Mouse (Mus musculus): Measurements from ENCODE around the gene Mpz. TPM values are rescaled to one million over a fixed set of nuclear protein-coding genes. Genes with fewer than 3 reads are reported as not detected.

Mpz gene
- total and polyA plus RNA-seq, 2 experiments from 2014 or later = 0.49 to 0.63 TPM

DNA sequence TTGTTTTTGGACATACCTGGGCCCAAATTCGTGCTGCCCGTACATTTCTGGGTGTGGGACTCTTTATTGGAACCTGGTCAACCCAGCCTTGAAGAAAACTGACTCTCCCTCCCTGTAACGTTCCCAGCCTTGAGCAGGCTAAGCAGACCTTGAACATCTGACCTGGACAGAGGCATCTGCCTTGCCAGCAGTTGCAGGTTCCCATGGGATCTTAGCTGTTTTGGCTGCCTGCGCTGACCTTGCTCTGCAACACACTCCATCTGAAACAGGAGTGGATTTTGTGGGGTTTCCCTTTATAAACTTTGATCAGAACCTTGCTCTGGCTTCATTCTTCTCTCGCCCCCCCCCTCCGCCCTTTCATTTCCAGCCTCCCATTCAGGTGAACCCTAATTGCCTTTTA is 45.3 kb upstream of the Mpz start:
- Histone ChIP-seq H3K36me3 (ENCODE audit: insufficient read depth, low read length) (no peaks in the 10 kb centered on the region), H3K27me3 (ENCODE audit: insufficient read depth, low read length) (no peaks in the 10 kb centered on the region), H3K9me3 (ENCODE audit: low read length) (no peaks in the 10 kb centered on the region), H3K9ac (replicated peaks; ENCODE audit: low read length, poor library complexity, severe bottlenecking) (no peak overlapping the region), H3K4me3 (ENCODE audit: low read depth, low read length) (no peak overlapping the region), H3K4me2 (ENCODE audit: low read depth, low read length, poor library complexity, severe bottlenecking) (no peak overlapping the region), H3K4me1 (ENCODE audit: insufficient read depth, low read length) (no peaks in the 10 kb centered on the region), H3K27ac (ENCODE audit: low read depth, low read length) (no peak overlapping the region)
- TF ChIP-seq CTCF (IDR thresholded peaks at IDR 0.05) = no peak
- 76% methylated on average over 6 of the region's 6 CpGs for WGBS
- ATAC-seq (ENCODE audit: low FRiP score) (no peak), DNase-seq (ENCODE audit: low spot score) (no peak)

DNA sequence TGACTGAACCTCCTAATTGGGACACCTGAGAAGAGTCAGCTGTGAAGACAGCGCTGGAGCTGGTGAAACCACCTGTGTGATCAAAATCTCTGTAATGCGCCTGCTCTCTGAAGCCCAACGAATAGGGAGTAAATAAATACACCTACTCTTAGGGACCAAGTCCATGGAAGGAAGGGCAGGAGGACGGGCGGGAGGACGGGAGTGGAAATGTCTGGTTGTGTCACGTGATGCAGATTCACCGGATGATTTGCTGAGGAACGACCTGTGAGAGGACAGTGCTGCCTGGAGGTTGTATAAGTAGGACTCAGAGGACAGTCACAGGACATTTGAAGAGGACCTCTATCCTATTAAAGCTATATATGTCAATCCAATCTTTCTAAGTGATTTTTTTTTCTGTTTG is 40.9 kb upstream of the Mpz start:
- Histone ChIP-seq H3K9ac (replicated peaks; ENCODE audit: low read length, poor library complexity, severe bottlenecking) (no peak overlapping the region), H3K4me1 (ENCODE audit: insufficient read depth, low read length) (no peaks in the 10 kb centered on the region), H3K9me3 (ENCODE audit: low read length) (no peaks in the 10 kb centered on the region), H3K4me3 (ENCODE audit: low read depth, low read length) (no peak overlapping the region), H3K27me3 (ENCODE audit: insufficient read depth, low read length) (no peaks in the 10 kb centered on the region), H3K4me2 (ENCODE audit: low read depth, low read length, poor library complexity, severe bottlenecking) (no peak overlapping the region), H3K27ac (ENCODE audit: low read depth, low read length) (no peak overlapping the region), H3K36me3 (ENCODE audit: insufficient read depth, low read length) (no peaks in the 10 kb centered on the region)
- no peak for TF ChIP-seq CTCF (IDR thresholded peaks at IDR 0.05)
- 44% methylated on average over 9 of the region's 9 CpGs for WGBS
- ATAC-seq (ENCODE audit: low FRiP score) = no peak
- no peak for DNase-seq (ENCODE audit: low spot score)

- H3K4me1 ChIP-seq (ENCODE audit: insufficient read depth, low read length) = no peaks in the 10 kb centered on the region
- WGBS = 5% methylated on average over 15 of the region's 15 CpGs
- no peaks in the 10 kb centered on the region for H3K27me3 ChIP-seq (ENCODE audit: insufficient read depth, low read length)
- no peaks in the 10 kb centered on the region for H3K9me3 ChIP-seq (ENCODE audit: low read length)
- no peak for DNase-seq (ENCODE audit: low spot score)
- peak; percentile 57; the same call in 1 of the 2 replicates for ATAC-seq (ENCODE audit: low FRiP score)
- no peaks in the 10 kb centered on the region for H3K36me3 ChIP-seq (ENCODE audit: insufficient read depth, low read length)
- peak overlapping the region; percentile 51 for H3K4me3 ChIP-seq (ENCODE audit: low read depth, low read length)
- TF ChIP-seq CTCF (IDR thresholded peaks at IDR 0.05) = no peak
- H3K9ac ChIP-seq (replicated peaks; ENCODE audit: low read length, poor library complexity, severe bottlenecking) = peak overlapping the region; percentile 46; the same call in 1 of the 2 replicates
- H3K27ac ChIP-seq (ENCODE audit: low read depth, low read length) = peak overlapping the region; percentile 89
- H3K4me2 ChIP-seq (ENCODE audit: low read depth, low read length, poor library complexity, severe bottlenecking) = peak overlapping the region; percentile 69
Measured at GRCm38 (mm10) chr1:171110659-171111019, 39.9 kb upstream of the Mpz start.

DNA sequence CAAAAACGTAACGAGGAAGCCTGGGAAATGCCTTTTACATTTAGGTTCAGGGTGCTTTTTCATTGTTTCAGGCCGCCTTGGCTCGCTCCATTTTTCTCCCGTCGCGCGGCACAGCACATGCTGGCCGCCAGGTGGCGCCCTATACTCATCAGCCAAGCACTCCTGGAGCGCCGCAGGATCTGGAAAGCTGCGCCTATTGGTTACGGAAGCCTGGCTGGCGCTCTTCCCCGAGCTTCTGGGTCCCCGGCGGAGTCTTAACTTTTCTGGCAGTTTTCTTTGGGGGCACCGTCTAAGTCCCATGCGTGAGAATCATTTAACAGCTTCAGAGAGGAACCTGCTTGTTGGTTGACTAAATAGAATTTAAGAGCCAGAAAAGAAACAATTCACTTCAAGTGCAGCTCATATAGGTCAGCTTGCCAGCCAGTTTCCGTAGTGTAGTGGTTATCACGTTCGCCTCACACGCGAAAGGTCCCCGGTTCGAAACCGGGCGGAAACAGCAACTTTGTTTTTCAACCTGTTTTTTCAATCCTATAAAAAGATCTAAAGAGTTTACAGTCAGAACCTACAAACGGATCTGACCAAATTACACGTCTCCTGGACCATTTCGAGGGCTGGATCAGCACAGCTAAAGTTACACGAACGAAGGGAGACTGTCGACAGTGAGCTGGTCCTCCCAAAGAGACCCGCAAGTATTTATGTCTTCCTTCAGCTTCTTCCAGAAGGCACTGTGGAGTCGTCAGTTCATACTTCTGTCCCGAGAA is 39.3 kb upstream of the Mpz start:
- H3K4me2 ChIP-seq (ENCODE audit: low read depth, low read length, poor library complexity, severe bottlenecking) = peak overlapping the region; percentile 69
- ATAC-seq (ENCODE audit: low FRiP score) (peak; percentile 90), DNase-seq (ENCODE audit: low spot score) (peak; percentile 98)
- H3K27ac ChIP-seq (ENCODE audit: low read depth, low read length) = peak overlapping the region; percentile 89
- no peaks in the 10 kb centered on the region for H3K9me3 ChIP-seq (ENCODE audit: low read length)
- no peaks in the 10 kb centered on the region for H3K36me3 ChIP-seq (ENCODE audit: insufficient read depth, low read length)
- TF ChIP-seq CTCF (IDR thresholded peaks at IDR 0.05) = peak; percentile 97
- peak overlapping the region; percentile 51 for H3K4me3 ChIP-seq (ENCODE audit: low read depth, low read length)
- H3K9ac ChIP-seq (replicated peaks; ENCODE audit: low read length, poor library complexity, severe bottlenecking) = peak overlapping the region; percentile 46
- under 1% methylated on average over 38 of the region's 38 CpGs for whole genome bisulfite sequencing
- H3K27me3 ChIP-seq (ENCODE audit: insufficient read depth, low read length) = no peaks in the 10 kb centered on the region
- no peaks in the 10 kb centered on the region for H3K4me1 ChIP-seq (ENCODE audit: insufficient read depth, low read length)

DNA sequence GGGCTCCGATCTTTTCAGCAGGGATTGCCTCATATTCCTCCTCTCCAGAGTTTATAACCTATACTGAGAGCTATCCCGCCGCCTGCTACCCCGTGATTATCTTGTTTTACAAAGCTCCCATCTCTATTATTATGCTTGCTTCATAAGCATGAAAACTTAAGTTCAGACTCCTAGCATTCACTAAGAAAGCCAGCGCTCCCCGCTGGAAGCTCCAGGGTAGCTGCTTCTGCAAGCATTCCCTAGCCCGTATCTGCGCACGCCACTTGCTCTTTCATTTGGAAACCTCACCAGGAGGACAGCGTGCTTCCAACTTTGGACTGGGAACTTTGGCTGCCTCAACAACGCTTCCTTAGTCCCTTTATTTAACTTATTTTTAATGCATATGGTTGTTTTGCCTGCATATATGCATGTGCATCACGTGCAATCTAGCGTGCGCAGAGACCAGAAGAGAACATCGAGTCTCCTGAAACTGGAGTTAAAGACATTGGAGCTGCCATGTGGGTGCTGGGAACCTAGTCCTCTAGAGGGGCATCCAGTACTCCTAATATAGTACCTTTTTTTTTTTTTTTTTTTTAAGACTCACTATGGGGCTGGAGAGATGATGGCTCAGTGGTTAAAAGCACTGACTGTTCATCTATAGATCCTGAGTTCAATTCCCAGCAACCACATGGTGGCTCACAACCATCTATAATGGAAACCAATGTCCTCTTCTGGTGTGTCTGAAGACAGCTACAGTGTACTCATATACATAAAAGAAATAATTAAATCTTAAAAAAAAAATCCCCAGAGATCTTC is 38.5 kb upstream of the Mpz start:
- peak; percentile 7; the same call in 1 of the 2 replicates for TF ChIP-seq CTCF (IDR thresholded peaks at IDR 0.05)
- Histone ChIP-seq H3K4me1 (ENCODE audit: insufficient read depth, low read length) (no peaks in the 10 kb centered on the region), H3K9me3 (ENCODE audit: low read length) (no peaks in the 10 kb centered on the region), H3K27me3 (ENCODE audit: insufficient read depth, low read length) (no peaks in the 10 kb centered on the region), H3K36me3 (ENCODE audit: insufficient read depth, low read length) (no peaks in the 10 kb centered on the region), H3K9ac (replicated peaks; ENCODE audit: low read length, poor library complexity, severe bottlenecking) (no peak overlapping the region; the same call in 1 of the 2 replicates), H3K4me2 (ENCODE audit: low read depth, low read length, poor library complexity, severe bottlenecking) (peak overlapping the region; percentile 69), H3K27ac (ENCODE audit: low read depth, low read length) (no peak overlapping the region; the same call in 1 of the 2 replicates), H3K4me3 (ENCODE audit: low read depth, low read length) (peak overlapping the region; percentile 51)
- DNase-seq (ENCODE audit: low spot score) (peak; percentile 49), ATAC-seq (ENCODE audit: low FRiP score) (no peak)
- WGBS = 3% methylated on average over 15 of the region's 15 CpGs

GRCm38 (mm10) chr1:171112986-171113385 is 37.5 kb upstream of the Mpz start:
- no peak overlapping the region for H3K27ac ChIP-seq (ENCODE audit: low read depth, low read length)
- 82% methylated on average over 4 of the region's 4 CpGs for WGBS
- H3K9ac ChIP-seq (replicated peaks; ENCODE audit: low read length, poor library complexity, severe bottlenecking) = no peak overlapping the region
- H3K4me3 ChIP-seq (ENCODE audit: low read depth, low read length) = no peak overlapping the region
- H3K9me3 ChIP-seq (ENCODE audit: low read length) = no peaks in the 10 kb centered on the region
- H3K36me3 ChIP-seq (ENCODE audit: insufficient read depth, low read length) = no peaks in the 10 kb centered on the region
- no peaks in the 10 kb centered on the region for H3K4me1 ChIP-seq (ENCODE audit: insufficient read depth, low read length)
- no peak; the same call in 1 of the 2 replicates for TF ChIP-seq CTCF (IDR thresholded peaks at IDR 0.05)
- DNase-seq (ENCODE audit: low spot score) (no peak), ATAC-seq (ENCODE audit: low FRiP score) (no peak)
- no peak overlapping the region for H3K4me2 ChIP-seq (ENCODE audit: low read depth, low read length, poor library complexity, severe bottlenecking)
- H3K27me3 ChIP-seq (ENCODE audit: insufficient read depth, low read length) = no peaks in the 10 kb centered on the region
